Mouse (Mus musculus): ENCODE results near the gene Abr. TPM values are rescaled to one million over a fixed set of nuclear protein-coding genes. Genes with fewer than 3 reads are reported as not detected.

Gene Abr
- polyA plus RNA-seq, 1 experiment from 2014 or later = 76.2 TPM

DNA sequence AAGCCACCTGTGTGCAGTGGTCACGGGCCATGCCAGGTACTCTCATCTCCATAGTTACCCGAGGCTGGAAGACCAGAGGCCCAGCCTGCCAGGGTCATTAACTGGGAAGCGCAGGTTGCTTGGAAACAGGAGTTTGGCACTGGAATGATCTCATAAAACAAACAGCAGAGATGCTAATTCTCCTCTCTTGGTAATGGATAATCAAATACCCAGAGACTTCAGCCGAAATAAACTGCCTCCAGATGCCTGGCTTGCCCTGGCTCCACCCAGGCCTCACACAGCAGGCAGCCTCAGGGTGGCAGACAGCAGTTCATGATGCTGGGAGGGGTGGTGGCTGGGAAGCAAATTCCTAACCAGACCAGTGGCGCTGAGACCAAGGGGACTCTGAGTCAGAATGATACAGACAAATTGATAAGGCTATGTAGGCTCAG is 145.0 kb downstream of the Abr start:
- H3K27ac ChIP-seq = peak overlapping the region; percentile 16; the same call in 1 of the 2 replicates
- H3K4me1 ChIP-seq = peaks cover 33% of the 10 kb centered on the region
- ATAC-seq (ENCODE audit: low FRiP score, low read depth) = peak; percentile 70
- WGBS = 19% methylated on average over 5 of the region's 5 CpGs
- H3K27me3 ChIP-seq (replicated peaks) = no peaks in the 10 kb centered on the region
- peaks cover 29% of the 10 kb centered on the region for H3K36me3 ChIP-seq
- H3K9ac ChIP-seq = no peak overlapping the region
- no peaks in the 10 kb centered on the region for H3K9me3 ChIP-seq
- no peak overlapping the region for H3K4me3 ChIP-seq
- H3K4me2 ChIP-seq (replicated peaks) = no peak overlapping the region

- H3K9ac ChIP-seq = no peak overlapping the region; the same call in 1 of the 2 replicates
- H3K36me3 ChIP-seq = peaks cover 23% of the 10 kb centered on the region
- ATAC-seq (ENCODE audit: low FRiP score, low read depth) = no peak; the same call in 1 of the 2 replicates
- H3K27me3 ChIP-seq (replicated peaks) = no peaks in the 10 kb centered on the region
- no peak overlapping the region for H3K4me3 ChIP-seq
- H3K4me1 ChIP-seq = peaks cover 35% of the 10 kb centered on the region
- H3K9me3 ChIP-seq = no peaks in the 10 kb centered on the region
- 75% methylated on average over 8 of the region's 8 CpGs for WGBS
- no peak overlapping the region for H3K27ac ChIP-seq
- no peak overlapping the region for H3K4me2 ChIP-seq (replicated peaks)
These were observed 145.6 kb downstream of the Abr start for GRCm38 (mm10) chr11:76476376-76477094.

- ATAC-seq (ENCODE audit: low FRiP score, low read depth) = no peak
- Histone ChIP-seq H3K9ac (no peak overlapping the region), H3K9me3 (no peaks in the 10 kb centered on the region), H3K4me1 (peaks cover 53% of the 10 kb centered on the region), H3K36me3 (no peaks in the 10 kb centered on the region), H3K27me3 (replicated peaks) (no peaks in the 10 kb centered on the region), H3K4me3 (no peak overlapping the region), H3K27ac (peak overlapping the region; percentile 26), H3K4me2 (replicated peaks) (peak overlapping the region; percentile 20; the same call in 1 of the 2 replicates)
- 26% methylated on average over 5 of the region's 5 CpGs for WGBS
These were observed 149.5 kb downstream of the Abr start for GRCm38 (mm10) chr11:76472617-76473016.

DNA sequence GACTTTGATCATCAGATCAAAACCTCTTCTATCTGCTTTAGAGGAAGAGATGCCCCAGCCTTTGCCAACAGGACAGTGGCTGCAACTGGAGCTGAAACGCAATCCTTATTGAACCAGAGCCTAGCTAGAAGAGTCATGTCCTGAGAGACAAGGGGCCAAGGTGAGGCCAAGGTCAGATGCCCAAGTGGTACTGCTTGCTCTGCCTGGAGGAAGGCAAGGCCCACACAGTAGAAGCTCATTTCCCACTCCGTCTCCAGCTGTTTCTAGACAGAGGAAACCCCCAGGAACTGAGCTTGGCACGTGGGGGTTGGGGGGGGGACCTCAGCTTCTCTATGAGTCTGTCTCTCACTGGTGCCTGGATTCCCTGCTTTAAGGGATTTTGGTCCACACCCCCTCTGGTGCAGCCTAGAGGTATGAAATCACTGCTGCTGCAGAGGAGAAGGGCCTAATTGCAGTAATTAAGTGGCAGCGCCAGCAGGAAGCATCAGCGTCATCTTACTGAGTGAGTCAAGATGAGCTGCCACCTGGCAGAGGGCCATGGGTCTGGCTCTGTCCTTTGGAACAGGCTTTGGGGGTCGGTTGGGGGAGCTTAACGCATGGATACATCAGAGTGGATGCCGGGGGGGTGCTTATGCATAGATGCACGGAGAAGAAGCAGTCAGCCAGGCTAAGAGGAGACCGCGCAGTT is 152.7 kb downstream of the Abr start:
- WGBS = 43% methylated on average over 11 of the region's 11 CpGs
- Histone ChIP-seq H3K4me2 (replicated peaks) (no peak overlapping the region), H3K36me3 (no peaks in the 10 kb centered on the region; the same call in 1 of the 2 replicates), H3K4me1 (peaks cover 61% of the 10 kb centered on the region), H3K27ac (peak overlapping the region; percentile 51), H3K9me3 (no peaks in the 10 kb centered on the region), H3K9ac (no peak overlapping the region), H3K27me3 (replicated peaks) (no peaks in the 10 kb centered on the region), H3K4me3 (no peak overlapping the region)
- no peak for ATAC-seq (ENCODE audit: low FRiP score, low read depth)

- Histone ChIP-seq H3K36me3 (peaks cover 5% of the 10 kb centered on the region), H3K9ac (peak overlapping the region; percentile 36), H3K27me3 (replicated peaks) (no peaks in the 10 kb centered on the region), H3K4me1 (peaks cover 68% of the 10 kb centered on the region), H3K9me3 (no peaks in the 10 kb centered on the region), H3K27ac (peak overlapping the region; percentile 23), H3K4me2 (replicated peaks) (peak overlapping the region; percentile 47), H3K4me3 (peak overlapping the region; percentile 22)
- peak; percentile 48; the same call in 1 of the 2 replicates for ATAC-seq (ENCODE audit: low FRiP score, low read depth)
- WGBS = 16% methylated on average over 6 of the region's 6 CpGs
These were observed 153.8 kb downstream of the Abr start for GRCm38 (mm10) chr11:76468347-76468746.

- WGBS = 24% methylated on average over 8 of the region's 8 CpGs
- ATAC-seq (ENCODE audit: low FRiP score, low read depth) = peak; percentile 38; the same call in 1 of the 2 replicates
- H3K4me1 ChIP-seq = peaks cover 60% of the 10 kb centered on the region
These were observed 154.6 kb downstream of the Abr start for GRCm38 (mm10) chr11:76467487-76468005.

GRCm38 (mm10) chr11:76467073-76467472 is 155.0 kb downstream of the Abr start:
- peak overlapping the region; percentile 22; the same call in 1 of the 2 replicates for H3K4me3 ChIP-seq
- ATAC-seq (ENCODE audit: low FRiP score, low read depth) = 0 out of 2 replicates have a peak, but pooled peaks have one; percentile 8
- WGBS = 26% methylated on average over 10 of the region's 10 CpGs
- peak overlapping the region; percentile 47 for H3K4me2 ChIP-seq (replicated peaks)
- peaks cover 56% of the 10 kb centered on the region for H3K4me1 ChIP-seq
- H3K9ac ChIP-seq = peak overlapping the region; percentile 36
- H3K27ac ChIP-seq = peak overlapping the region; percentile 23; the same call in 1 of the 2 replicates
- no peaks in the 10 kb centered on the region for H3K27me3 ChIP-seq (replicated peaks)
- peaks cover 11% of the 10 kb centered on the region for H3K36me3 ChIP-seq
- H3K9me3 ChIP-seq = no peaks in the 10 kb centered on the region

More at GRCm38 (mm10) chr11:76467487-76468005, 154.6 kb downstream of the Abr start:
- Histone ChIP-seq H3K4me3 (peak overlapping the region; percentile 22), H3K9ac (peak overlapping the region; percentile 36), H3K9me3 (no peaks in the 10 kb centered on the region), H3K27ac (peak overlapping the region; percentile 23), H3K4me2 (replicated peaks) (peak overlapping the region; percentile 47), H3K27me3 (replicated peaks) (no peaks in the 10 kb centered on the region), H3K36me3 (peaks cover 11% of the 10 kb centered on the region)

- Histone ChIP-seq H3K27me3 (replicated peaks) (no peaks in the 10 kb centered on the region), H3K4me1 (peaks cover 61% of the 10 kb centered on the region), H3K9me3 (no peaks in the 10 kb centered on the region), H3K4me2 (replicated peaks) (no peak overlapping the region), H3K9ac (no peak overlapping the region), H3K36me3 (peaks cover 21% of the 10 kb centered on the region), H3K27ac (no peak overlapping the region), H3K4me3 (no peak overlapping the region)
- ATAC-seq (ENCODE audit: low FRiP score, low read depth) = no peak
- 86% methylated on average over 4 of the region's 4 CpGs for WGBS
These were observed 156.2 kb downstream of the Abr start for GRCm38 (mm10) chr11:76465879-76466278.

- no peak for ATAC-seq (ENCODE audit: low FRiP score, low read depth)
- Histone ChIP-seq H3K4me1 (peaks cover 32% of the 10 kb centered on the region), H3K36me3 (peaks cover 41% of the 10 kb centered on the region), H3K4me2 (replicated peaks) (no peak overlapping the region), H3K27me3 (replicated peaks) (no peaks in the 10 kb centered on the region), H3K27ac (peak overlapping the region; percentile 33; the same call in 1 of the 2 replicates), H3K9ac (no peak overlapping the region), H3K4me3 (no peak overlapping the region), H3K9me3 (no peaks in the 10 kb centered on the region)
- 85% methylated on average over 5 of the region's 5 CpGs for WGBS
These were observed 160.4 kb downstream of the Abr start for GRCm38 (mm10) chr11:76461696-76462095.

DNA sequence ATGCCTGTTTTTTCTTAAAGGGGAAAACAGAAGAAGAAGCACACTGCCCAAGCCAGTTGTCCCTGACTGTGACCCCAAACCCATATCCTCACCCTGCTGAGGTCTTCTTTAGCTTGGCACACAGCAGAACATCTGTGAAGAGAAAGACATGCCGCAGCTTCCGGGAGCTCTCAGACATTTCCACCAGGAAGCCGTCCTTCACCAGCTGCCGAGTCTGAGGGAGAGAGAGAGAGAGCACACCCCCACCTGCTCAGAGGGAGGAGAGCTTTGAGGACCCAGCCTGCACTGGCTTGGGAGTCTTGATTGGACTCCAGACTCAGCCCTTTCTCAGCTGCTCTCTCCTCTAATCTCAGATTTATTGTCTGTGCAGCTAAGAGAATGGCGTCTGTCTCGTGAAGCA is 160.9 kb downstream of the Abr start:
- Histone ChIP-seq H3K27me3 (replicated peaks) (no peaks in the 10 kb centered on the region), H3K27ac (no peak overlapping the region; the same call in 1 of the 2 replicates), H3K4me2 (replicated peaks) (no peak overlapping the region), H3K9ac (no peak overlapping the region), H3K9me3 (no peaks in the 10 kb centered on the region), H3K4me3 (no peak overlapping the region), H3K4me1 (peaks cover 34% of the 10 kb centered on the region), H3K36me3 (peaks cover 41% of the 10 kb centered on the region)
- WGBS = 56% methylated on average over 6 of the region's 6 CpGs
- no peak for ATAC-seq (ENCODE audit: low FRiP score, low read depth)

DNA sequence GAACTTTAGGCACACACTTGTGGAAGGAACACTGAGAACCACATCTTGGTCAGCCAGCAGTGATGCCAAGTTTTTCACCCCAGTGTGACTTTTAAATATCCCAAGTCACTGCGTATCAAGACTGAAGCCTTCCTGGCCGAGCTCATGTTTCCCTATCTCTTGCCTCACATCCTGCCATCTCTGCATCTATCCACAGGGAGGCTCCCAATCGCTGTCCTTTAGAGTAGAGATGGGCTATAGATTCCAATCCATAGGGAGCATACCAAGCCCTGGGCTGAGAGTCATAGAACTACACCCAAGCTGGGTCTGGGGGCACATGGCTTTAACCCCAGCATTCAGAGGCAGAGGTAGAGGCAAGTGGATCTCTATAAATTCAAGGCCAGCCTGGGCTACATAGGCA is 162.6 kb downstream of the Abr start:
- no peak overlapping the region for H3K4me2 ChIP-seq (replicated peaks)
- WGBS = 78% methylated on average over 3 of the region's 3 CpGs
- no peaks in the 10 kb centered on the region for H3K27me3 ChIP-seq (replicated peaks)
- ATAC-seq (ENCODE audit: low FRiP score, low read depth) = no peak
- H3K27ac ChIP-seq = no peak overlapping the region
- H3K4me3 ChIP-seq = no peak overlapping the region
- no peaks in the 10 kb centered on the region for H3K9me3 ChIP-seq
- H3K4me1 ChIP-seq = peaks cover 23% of the 10 kb centered on the region
- H3K36me3 ChIP-seq = peaks cover 57% of the 10 kb centered on the region
- no peak overlapping the region for H3K9ac ChIP-seq

GRCm38 (mm10) chr11:76458730-76459129 is 163.4 kb downstream of the Abr start:
- Histone ChIP-seq H3K4me2 (replicated peaks) (no peak overlapping the region), H3K9me3 (no peaks in the 10 kb centered on the region), H3K27me3 (replicated peaks) (no peaks in the 10 kb centered on the region), H3K27ac (no peak overlapping the region), H3K4me3 (no peak overlapping the region), H3K36me3 (peaks cover 62% of the 10 kb centered on the region), H3K9ac (no peak overlapping the region), H3K4me1 (peaks cover 17% of the 10 kb centered on the region)
- no peak for ATAC-seq (ENCODE audit: low FRiP score, low read depth)
- WGBS = 80% methylated on average over 9 of the region's 9 CpGs
